Mouse (Mus musculus): ENCODE data around the gene Ptprd.

- TF ChIP-seq CTCF (IDR thresholded peaks at IDR 0.05) (no peak), EP300 (IDR thresholded peaks at IDR 0.05) (no peak)
Measured at GRCm38 (mm10) chr4:77662309-77662708, 549.5 kb downstream of the Ptprd start.

Measured in lung, postnatal 0 days (tissue).